Mouse (Mus musculus) CH12.LX (cell line): Measurements from ENCODE around the gene Kndc1.

Experiments
- CTCF ChIP-seq, 2 experiments: IDR thresholded peaks in 1 of 2; conservative IDR thresholded peaks in 1 of 2; 2 replicates each; pipeline ENCODE4 v1.5.1; 2011 to 2012; ENCODE audit warnings: low read depth in 2 of 2, low read length in 2 of 2, improper control_type of control experiment in 1 of 2, inconsistent platforms in 1 of 2, mild to moderate bottlenecking in 1 of 2, moderate library complexity in 1 of 2
- E2F4 ChIP-seq: IDR thresholded peaks from 2 replicates; pipeline ENCODE4 v1.6.1; 2011; ENCODE audit warnings: low read depth, low read length, improper control_type of control experiment; ENCODE audit not compliant: insufficient replicate concordance
- MAFK ChIP-seq: IDR thresholded peaks from 2 replicates; pipeline ENCODE4 v1.6.1; 2011; ENCODE audit warnings: low read length, improper control_type of control experiment; ENCODE audit not compliant: insufficient replicate concordance
- POLR2A ChIP-seq: IDR thresholded peaks from 2 replicates; pipeline ENCODE4 v1.6.1; 2011; ENCODE audit warnings: low read depth, mild to moderate bottlenecking, improper control_type of control experiment, low read length
- ZKSCAN1 ChIP-seq: IDR thresholded peaks from 2 replicates; pipeline ENCODE4 v1.6.1; 2012; ENCODE audit warnings: low read depth, inconsistent platforms, low read length, improper control_type of control experiment, borderline replicate concordance
- ZNF384 ChIP-seq: IDR thresholded peaks from 2 replicates; pipeline ENCODE4 v1.6.1; 2012; ENCODE audit warnings: low read depth, low read length, improper control_type of control experiment, inconsistent platforms

DNA sequence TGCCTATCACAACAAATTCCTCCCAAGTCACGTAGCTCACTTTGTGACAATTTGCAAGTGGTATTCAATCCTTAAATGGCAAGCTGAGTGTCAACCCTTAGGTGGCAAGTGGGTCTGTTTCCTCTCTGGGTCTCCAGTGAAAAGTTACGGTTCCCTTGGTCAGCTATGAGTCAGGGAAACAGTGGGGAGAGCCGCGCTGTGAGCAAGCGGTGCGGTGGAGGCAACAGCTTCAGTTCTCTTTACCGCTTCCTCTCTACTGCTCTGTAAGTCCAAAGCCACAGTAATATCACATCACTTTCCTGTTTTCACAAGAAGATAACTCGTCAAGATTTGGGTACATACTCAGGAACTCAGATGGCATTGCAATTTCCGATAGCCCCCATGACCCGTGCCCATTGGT, 79.8 kb downstream of the Kndc1 start:
- TF ChIP-seq POLR2A (no peak), ZNF384 (no peak; the same call in 1 of the 2 replicates), CTCF (conservative IDR thresholded peaks at IDR 0.05 in 1 of 2, IDR thresholded peaks at IDR 0.05 in 1 of 2; ENCODE audit: low read depth in 2 of 2, low read length in 2 of 2) (0 out of 4 replicates have a peak, but pooled peaks of 1 of the 2 experiments have one; percentile 4), MAFK (no peak), ZKSCAN1 (no peak), E2F4 (no peak)
